Mouse (Mus musculus): ENCODE measurements around the gene Fam92b. TPM values are rescaled to one million over a fixed set of nuclear protein-coding genes. Genes with fewer than 3 reads are reported as not detected.

The Fam92b gene
- polyA plus RNA-seq, 1 experiment from 2014 or later: 0.31 TPM

- peaks cover 63% of the 10 kb centered on the region for H3K4me1 ChIP-seq
- peak overlapping the region; percentile 13; the same call in 1 of the 2 replicates for H3K4me3 ChIP-seq
- WGBS: 39% methylated on average over 17 of the region's 17 CpGs
- no peak for DNase-seq (ENCODE audit: low spot score)
- H3K9me3 ChIP-seq: no peaks in the 10 kb centered on the region
- H3K27ac ChIP-seq: peak overlapping the region; percentile 74
- H3K36me3 ChIP-seq: no peaks in the 10 kb centered on the region
- H3K27me3 ChIP-seq (ENCODE audit: insufficient read depth, poor library complexity, severe bottlenecking): peaks cover 19% of the 10 kb centered on the region
Measured at GRCm38 (mm10) chr8:120184850-120185792, 7.9 kb upstream of the Fam92b start.

DNA sequence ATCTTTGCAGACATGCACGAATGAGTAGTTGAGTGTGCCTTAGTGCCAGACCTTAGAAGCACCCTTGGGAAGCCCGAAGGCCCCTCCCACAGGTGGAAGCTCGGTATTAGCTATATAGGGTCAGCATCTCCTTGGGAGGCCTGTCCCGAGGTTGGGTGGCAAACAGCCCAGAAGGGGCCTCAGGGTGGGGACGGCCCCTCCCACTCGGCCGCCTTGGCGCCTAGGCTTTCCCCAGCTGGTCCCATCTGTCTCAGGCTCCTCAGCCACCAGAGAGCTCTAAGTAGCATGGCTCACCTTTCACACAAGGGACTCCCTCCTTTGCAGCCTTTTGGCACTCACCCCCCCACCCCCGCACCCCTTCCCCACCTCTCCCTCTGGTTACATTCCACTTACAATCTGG is 7.1 kb upstream of the Fam92b start:
- H3K9me3 ChIP-seq: no peaks in the 10 kb centered on the region
- H3K27ac ChIP-seq: peak overlapping the region; percentile 74; the same call in 1 of the 2 replicates
- 29% methylated on average over 9 of the region's 9 CpGs for WGBS
- H3K4me3 ChIP-seq: no peak overlapping the region
- H3K4me1 ChIP-seq: peaks cover 56% of the 10 kb centered on the region
- peaks cover 19% of the 10 kb centered on the region for H3K27me3 ChIP-seq (ENCODE audit: insufficient read depth, poor library complexity, severe bottlenecking)
- DNase-seq (ENCODE audit: low spot score): no peak
- no peaks in the 10 kb centered on the region for H3K36me3 ChIP-seq

DNA sequence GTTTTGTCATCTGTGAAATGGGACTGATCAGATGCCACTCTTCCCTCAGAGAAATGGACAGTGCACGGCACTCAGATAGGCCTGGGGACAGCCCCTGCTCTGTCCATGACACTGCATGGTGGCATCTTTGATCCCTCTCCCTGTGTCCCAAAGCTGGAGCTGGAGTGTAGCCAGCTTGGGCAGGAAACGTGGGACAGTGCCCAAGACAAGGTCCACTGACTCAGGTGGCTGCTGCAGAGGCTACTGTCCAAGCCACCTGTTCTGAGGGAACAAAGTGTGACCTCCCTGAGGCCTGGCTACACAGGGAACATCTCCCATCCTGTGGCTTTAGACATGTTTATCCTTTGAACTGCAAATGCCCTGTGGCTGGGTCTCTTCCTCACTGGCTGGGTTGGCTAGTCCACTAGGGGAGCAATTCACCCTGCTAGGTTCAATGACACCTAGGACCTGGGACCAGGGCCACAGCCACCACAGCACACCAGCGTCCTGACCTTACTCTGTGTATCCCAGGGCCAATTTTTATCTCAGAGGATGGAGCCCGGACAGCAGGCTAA is 4.7 kb upstream of the Fam92b start:
- Histone ChIP-seq H3K27me3 (ENCODE audit: insufficient read depth, poor library complexity, severe bottlenecking) (peaks cover 11% of the 10 kb centered on the region; the same call in 1 of the 2 replicates), H3K4me3 (no peak overlapping the region), H3K27ac (no peak overlapping the region), H3K36me3 (no peaks in the 10 kb centered on the region), H3K9me3 (no peaks in the 10 kb centered on the region), H3K4me1 (peaks cover 67% of the 10 kb centered on the region)
- DNase-seq (ENCODE audit: low spot score): no peak
- WGBS: 63% methylated on average over 4 of the region's 4 CpGs

DNA sequence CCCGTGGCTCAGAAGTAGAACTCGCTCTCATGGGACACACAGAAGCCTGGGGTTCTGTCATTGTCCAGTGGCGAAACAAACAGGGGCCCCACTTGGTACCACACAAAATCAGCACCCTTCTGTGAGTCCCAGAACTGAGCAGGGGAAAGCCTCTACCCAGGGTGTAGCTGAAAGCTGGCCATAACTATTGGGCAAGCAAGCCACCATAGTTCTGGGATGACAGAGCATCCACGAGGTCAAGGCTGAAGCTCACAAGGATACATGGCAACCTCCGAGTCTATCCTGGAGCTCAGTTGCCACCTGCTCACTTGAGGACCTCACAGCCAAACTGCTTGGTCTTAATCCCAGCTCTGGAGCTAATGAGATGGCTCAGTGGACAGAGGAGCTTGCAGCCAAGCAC is 4.0 kb upstream of the Fam92b start:
- peaks cover 14% of the 10 kb centered on the region for H3K27me3 ChIP-seq (ENCODE audit: insufficient read depth, poor library complexity, severe bottlenecking)
- H3K9me3 ChIP-seq: no peaks in the 10 kb centered on the region
- H3K4me1 ChIP-seq: peaks cover 68% of the 10 kb centered on the region
- H3K36me3 ChIP-seq: no peaks in the 10 kb centered on the region
- no peak for DNase-seq (ENCODE audit: low spot score)
- no peak overlapping the region for H3K27ac ChIP-seq
- no peak overlapping the region for H3K4me3 ChIP-seq
- WGBS: 82% methylated on average over 5 of the region's 5 CpGs

DNA sequence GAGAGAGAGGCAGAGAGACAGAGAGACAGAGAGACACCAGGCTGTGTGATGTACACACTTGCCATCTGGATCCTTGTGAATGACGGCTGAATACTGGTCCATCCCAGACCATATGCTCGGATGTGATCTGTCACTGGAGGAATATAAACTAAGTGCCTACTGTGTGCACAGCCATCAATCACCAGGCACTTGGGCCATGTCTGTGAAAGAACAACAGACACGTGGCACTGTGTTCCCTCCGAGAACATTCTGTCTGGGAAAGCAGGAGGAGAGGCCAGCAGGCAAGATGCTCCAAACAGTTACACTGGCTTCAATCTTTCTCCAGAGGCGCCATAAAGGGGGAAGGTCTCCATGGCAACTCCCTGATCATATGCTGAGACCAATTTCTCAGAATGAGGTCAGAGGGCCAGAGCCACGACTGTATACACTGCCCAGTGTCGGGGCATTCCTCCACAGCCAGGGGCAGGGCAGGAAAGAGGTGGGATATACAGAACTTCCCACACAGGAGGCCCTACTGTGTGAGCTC is 3.2 kb upstream of the Fam92b start:
- Histone ChIP-seq H3K4me1 (peaks cover 63% of the 10 kb centered on the region), H3K4me3 (no peak overlapping the region), H3K9me3 (no peaks in the 10 kb centered on the region), H3K27me3 (ENCODE audit: insufficient read depth, poor library complexity, severe bottlenecking) (peaks cover 22% of the 10 kb centered on the region), H3K36me3 (no peaks in the 10 kb centered on the region), H3K27ac (0 out of 2 replicates have a peak overlapping the region, but pooled peaks have one; percentile 17)
- 55% methylated on average over 7 of the region's 7 CpGs for WGBS
- no peak for DNase-seq (ENCODE audit: low spot score)

DNA sequence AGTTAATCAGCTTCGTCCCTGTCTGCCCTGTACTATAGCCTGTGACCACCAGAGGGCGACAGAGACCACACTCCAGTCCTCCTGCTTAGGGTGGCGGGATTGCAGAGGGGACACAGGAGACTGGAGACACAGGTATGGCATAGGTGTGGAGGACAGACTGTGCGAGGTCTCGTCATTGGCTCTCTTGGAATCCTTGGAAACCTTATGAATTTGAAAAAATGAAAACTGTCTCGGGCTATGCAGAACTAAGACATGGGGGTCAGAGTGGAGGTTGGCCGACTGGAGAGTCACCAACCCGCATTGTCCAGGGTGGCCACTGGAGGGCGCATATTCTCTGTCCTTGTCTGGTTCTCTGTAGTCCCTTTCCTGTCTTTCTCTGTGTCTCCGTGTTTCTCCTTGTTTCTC is 1.8 kb upstream of the Fam92b start:
- H3K4me3 ChIP-seq: peak overlapping the region; percentile 32

DNA sequence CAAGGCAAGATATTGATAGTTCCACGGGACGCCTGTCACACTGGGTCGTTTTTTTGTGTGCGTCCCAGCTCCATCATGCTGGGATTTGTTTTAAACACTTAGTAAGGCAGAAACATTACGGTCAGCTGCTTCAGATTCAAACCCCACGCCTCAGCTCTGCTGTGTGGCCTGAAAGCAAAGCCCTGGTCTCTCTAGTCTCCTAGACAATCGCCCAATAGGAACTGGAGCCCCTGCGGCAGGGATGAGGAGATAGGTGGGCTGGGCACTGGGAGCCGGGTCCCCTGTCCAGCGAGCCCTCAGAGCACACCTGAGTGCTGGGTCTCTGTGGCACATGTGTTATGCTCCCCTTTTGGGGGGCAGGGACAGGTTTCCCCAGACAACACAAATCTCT is 853 bp upstream of the Fam92b start:
- Histone ChIP-seq H3K27ac (peak overlapping the region; percentile 60), H3K4me1 (peaks cover 43% of the 10 kb centered on the region), H3K36me3 (no peaks in the 10 kb centered on the region), H3K27me3 (ENCODE audit: insufficient read depth, poor library complexity, severe bottlenecking) (peaks cover 46% of the 10 kb centered on the region), H3K9me3 (no peaks in the 10 kb centered on the region), H3K4me3 (peak overlapping the region; percentile 45)
- WGBS: 7% methylated on average over 10 of the region's 10 CpGs
- DNase-seq (ENCODE audit: low spot score): no peak

More for the DNA sequence above, 1.8 kb upstream of the Fam92b start:
- Histone ChIP-seq H3K27ac (peak overlapping the region; percentile 3; the same call in 1 of the 2 replicates), H3K9me3 (no peaks in the 10 kb centered on the region), H3K36me3 (no peaks in the 10 kb centered on the region), H3K27me3 (ENCODE audit: insufficient read depth, poor library complexity, severe bottlenecking) (peaks cover 37% of the 10 kb centered on the region), H3K4me1 (peaks cover 48% of the 10 kb centered on the region)
- peak; percentile 94 for DNase-seq (ENCODE audit: low spot score)
- WGBS: under 1% methylated on average over 10 of the region's 10 CpGs

GRCm38 (mm10) chr8:120176605-120177004 is 661 bp downstream of the Fam92b start:
- no peaks in the 10 kb centered on the region for H3K36me3 ChIP-seq
- no peak for DNase-seq (ENCODE audit: low spot score)
- peaks cover 59% of the 10 kb centered on the region for H3K27me3 ChIP-seq (ENCODE audit: insufficient read depth, poor library complexity, severe bottlenecking)
- H3K4me1 ChIP-seq: peaks cover 39% of the 10 kb centered on the region
- H3K4me3 ChIP-seq: peak overlapping the region; percentile 45; the same call in 1 of the 2 replicates
- H3K9me3 ChIP-seq: no peaks in the 10 kb centered on the region
- WGBS: 18% methylated on average over 4 of the region's 4 CpGs
- H3K27ac ChIP-seq: peak overlapping the region; percentile 60

DNA sequence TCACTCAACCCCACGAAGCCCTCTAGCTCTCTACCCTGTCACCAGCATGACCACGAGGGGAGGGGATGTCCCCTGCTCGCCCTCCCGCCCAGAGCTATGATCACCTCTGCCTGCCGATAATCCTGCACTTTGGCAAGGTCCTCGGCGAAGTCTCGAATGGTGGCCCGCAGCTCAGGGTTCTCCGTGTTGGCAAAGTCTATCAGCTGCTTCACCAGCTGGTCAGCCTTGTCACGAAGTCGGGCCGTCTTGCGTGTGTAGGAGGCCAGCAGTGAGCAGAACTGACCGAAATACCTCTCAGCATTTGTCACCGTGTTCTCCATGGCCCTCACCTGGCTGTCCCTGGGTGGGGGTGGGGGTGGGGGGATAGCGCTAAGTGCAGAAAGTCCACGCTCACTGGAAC is 2.7 kb downstream of the Fam92b start:
- 42% methylated on average over 18 of the region's 18 CpGs for WGBS
- Histone ChIP-seq H3K9me3 (no peaks in the 10 kb centered on the region), H3K27me3 (ENCODE audit: insufficient read depth, poor library complexity, severe bottlenecking) (peaks cover 58% of the 10 kb centered on the region), H3K4me1 (peaks cover 34% of the 10 kb centered on the region), H3K27ac (no peak overlapping the region), H3K4me3 (no peak overlapping the region), H3K36me3 (no peaks in the 10 kb centered on the region)
- DNase-seq (ENCODE audit: low spot score): no peak

- Histone ChIP-seq H3K4me3 (no peak overlapping the region), H3K36me3 (no peaks in the 10 kb centered on the region), H3K9me3 (no peaks in the 10 kb centered on the region), H3K27ac (no peak overlapping the region), H3K4me1 (peaks cover 41% of the 10 kb centered on the region), H3K27me3 (ENCODE audit: insufficient read depth, poor library complexity, severe bottlenecking) (peaks cover 70% of the 10 kb centered on the region)
- 68% methylated on average over 1 of the region's 1 CpGs for WGBS
- DNase-seq (ENCODE audit: low spot score): no peak
Measured at GRCm38 (mm10) chr8:120173195-120173594, 4.1 kb downstream of the Fam92b start.

DNA sequence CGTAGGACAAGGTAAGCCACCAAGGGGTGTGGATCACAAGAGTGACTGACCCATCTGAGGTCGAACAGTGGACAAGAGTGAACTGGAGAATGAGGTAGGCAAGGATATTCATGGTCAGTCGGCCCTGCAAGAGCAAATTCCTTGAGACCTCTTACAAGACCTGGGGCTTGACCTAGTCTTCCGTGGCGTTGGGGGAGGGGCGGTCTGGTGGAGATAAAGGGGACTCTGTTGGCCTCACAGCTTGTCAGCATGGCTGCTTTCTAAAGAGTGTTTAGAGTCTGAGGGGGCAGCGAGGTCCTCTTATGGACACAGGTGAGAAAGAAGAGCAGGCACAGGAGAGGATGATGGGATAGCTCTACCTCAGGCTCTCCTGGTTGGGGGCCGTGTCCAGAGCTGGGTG is 8.1 kb downstream of the Fam92b start:
- Histone ChIP-seq H3K27me3 (ENCODE audit: insufficient read depth, poor library complexity, severe bottlenecking) (peaks cover 67% of the 10 kb centered on the region), H3K36me3 (no peaks in the 10 kb centered on the region), H3K4me3 (no peak overlapping the region), H3K27ac (0 out of 2 replicates have a peak overlapping the region, but pooled peaks have one; percentile 32), H3K9me3 (no peaks in the 10 kb centered on the region), H3K4me1 (peaks cover 30% of the 10 kb centered on the region)
- WGBS: 45% methylated on average over 8 of the region's 8 CpGs
- no peak for DNase-seq (ENCODE audit: low spot score)

DNA sequence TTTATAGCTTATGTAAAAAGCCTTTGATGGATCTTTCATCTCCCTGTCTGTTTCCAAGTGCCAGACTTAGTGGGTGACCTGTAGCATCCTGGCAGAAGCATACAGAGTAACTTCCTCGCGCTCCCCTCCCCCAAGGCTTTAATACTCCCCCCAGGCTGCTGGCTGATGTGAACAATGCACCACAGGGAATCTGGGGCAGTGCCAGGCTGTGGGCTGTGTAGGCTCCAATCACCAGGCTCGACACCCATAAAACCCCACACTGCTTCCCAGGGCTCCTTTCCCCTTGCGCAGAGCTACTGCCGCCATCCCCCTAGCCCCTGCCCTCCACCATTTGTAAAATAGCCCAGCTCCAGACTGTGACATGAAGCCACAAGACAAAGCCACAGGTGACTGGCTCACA is 9.4 kb downstream of the Fam92b start:
- Histone ChIP-seq H3K27me3 (ENCODE audit: insufficient read depth, poor library complexity, severe bottlenecking) (peaks cover 54% of the 10 kb centered on the region), H3K36me3 (no peaks in the 10 kb centered on the region), H3K4me3 (no peak overlapping the region), H3K27ac (no peak overlapping the region), H3K4me1 (peaks cover 43% of the 10 kb centered on the region), H3K9me3 (no peaks in the 10 kb centered on the region)
- DNase-seq (ENCODE audit: low spot score): no peak
- WGBS: 39% methylated on average over 5 of the region's 5 CpGs

- peaks cover 48% of the 10 kb centered on the region for H3K27me3 ChIP-seq (ENCODE audit: insufficient read depth, poor library complexity, severe bottlenecking)
- no peaks in the 10 kb centered on the region for H3K36me3 ChIP-seq
- no peaks in the 10 kb centered on the region for H3K9me3 ChIP-seq
- no peak for DNase-seq (ENCODE audit: low spot score)
- 82% methylated on average over 8 of the region's 8 CpGs for WGBS
- peaks cover 49% of the 10 kb centered on the region for H3K4me1 ChIP-seq
- no peak overlapping the region for H3K27ac ChIP-seq
- H3K4me3 ChIP-seq: no peak overlapping the region
Measured at GRCm38 (mm10) chr8:120167136-120167535, 10.1 kb downstream of the Fam92b start.
